ENCODE assay signal across 8 mouse cellular contexts in the genomic region with DNA sequence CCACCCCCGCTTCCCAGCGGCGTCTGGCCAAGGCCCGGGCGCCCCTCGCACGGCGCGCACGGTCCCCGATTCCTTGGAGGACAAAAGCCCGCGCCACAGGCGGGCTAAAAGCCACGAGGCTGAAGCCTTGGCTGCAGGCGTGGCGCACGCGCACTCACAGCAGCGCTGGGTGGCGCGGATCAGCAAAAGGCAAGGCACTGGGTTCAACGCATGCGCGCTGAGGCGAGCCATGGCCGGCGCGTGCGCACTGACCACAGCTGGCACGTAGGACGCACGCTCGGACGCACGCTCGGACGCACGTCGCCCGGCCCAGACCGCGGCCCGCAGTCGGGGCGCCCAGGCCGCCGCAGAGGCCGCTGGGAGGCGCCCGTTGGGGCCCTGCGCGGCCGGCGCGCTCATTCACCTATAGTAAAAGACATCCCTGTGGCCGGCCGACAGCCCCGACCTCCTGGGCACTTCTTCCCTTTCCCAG. TPM values are rescaled to one million over a fixed set of nuclear protein-coding genes. Genes with fewer than 3 reads are reported as not detected.
DNase-seq lines count a peak whose midpoint lies in the region; ATAC-seq and TF ChIP-seq lines count a peak whose summit lies in the region.

No protein-coding gene starts in this region.

- peaks cover 30% of the 10 kb centered on the region for H3K4me1 ChIP-seq in bone marrow macrophage, adult 2 months (ENCODE audit: control insufficient read depth, insufficient read depth, low read length)
- H3K4me1 ChIP-seq in embryonic fibroblast, embryonic 13.5 days (ENCODE audit: control insufficient read depth, insufficient read depth, low read length) = peaks cover 3% of the 10 kb centered on the region; the same call in 1 of the 2 replicates
- H3K4me1 ChIP-seq in heart, embryonic 11.5 days (ENCODE audit: control insufficient read depth, insufficient read depth, low read length) = peaks cover 20% of the 10 kb centered on the region
- peaks cover 26% of the 10 kb centered on the region for H3K4me1 ChIP-seq in kidney, embryonic 16.5 days (ENCODE audit: insufficient read depth, low read length)
- H3K4me1 ChIP-seq in liver, adult 2 months (ENCODE audit: control insufficient read depth, insufficient read depth, low read length) = peaks cover 11% of the 10 kb centered on the region

- ATAC-seq in heart, embryonic 11.5 days (replicated peaks; ENCODE audit: insufficient number of reproducible peaks, low FRiP score, low TSS enrichment) = peak; percentile 80
- peak; percentile 88 for ATAC-seq in kidney, embryonic 16.5 days (ENCODE audit: low FRiP score, low TSS enrichment)

- under 1% methylated on average over 53 of the region's 59 CpGs for WGBS in heart, embryonic 11.5 days (ENCODE audit: insufficient replicate concordance)
- under 1% methylated on average over 58 of the region's 59 CpGs for WGBS in kidney, embryonic 16.5 days
- under 1% methylated on average over 59 of the region's 59 CpGs for WGBS in liver, adult 2 months

- H3K27me3 ChIP-seq in heart, embryonic 11.5 days (ENCODE audit: control insufficient read depth, insufficient read depth, low read length) = no peaks in the 10 kb centered on the region
- H3K27me3 ChIP-seq in kidney, embryonic 16.5 days (ENCODE audit: insufficient read depth, low read length) = no peaks in the 10 kb centered on the region
- H3K27me3 ChIP-seq in liver, adult 2 months (ENCODE audit: control insufficient read depth, insufficient read depth, low read length) = no peaks in the 10 kb centered on the region
- H3K27me3 ChIP-seq in myocyte (ENCODE audit: control insufficient read depth, insufficient read depth, insufficient read length) = no peaks in the 10 kb centered on the region
- no peaks in the 10 kb centered on the region for H3K27me3 ChIP-seq in splenic B cell, adult 2 months (ENCODE audit: control insufficient read depth, insufficient read depth, low read length, poor library complexity, severe bottlenecking)

- H3K9ac ChIP-seq in heart, embryonic 11.5 days (ENCODE audit: low read depth, low read length) = peak overlapping the region; percentile 96
- peak overlapping the region; percentile 96 for H3K9ac ChIP-seq in kidney, embryonic 16.5 days (replicated peaks; ENCODE audit: low read length)
- H3K9ac ChIP-seq in liver, adult 2 months (ENCODE audit: low read depth, low read length) = peak overlapping the region; percentile 81

- H3K4me2 ChIP-seq in heart, embryonic 11.5 days = peak overlapping the region; percentile 82
- H3K4me2 ChIP-seq in kidney, embryonic 16.5 days (replicated peaks; ENCODE audit: low read depth, low read length) = peak overlapping the region; percentile 86
- peak overlapping the region; percentile 79 for H3K4me2 ChIP-seq in myocyte (ENCODE audit: low read depth)

- H3K79me2 ChIP-seq in liver, adult 2 months (ENCODE audit: control insufficient read depth, insufficient read depth, low read length) = peaks cover 8% of the 10 kb centered on the region
- peaks cover 43% of the 10 kb centered on the region for H3K79me2 ChIP-seq in myocyte (ENCODE audit: control insufficient read depth, insufficient read depth)

- no peak for TF ChIP-seq CTCF in bone marrow macrophage, adult 2 months (IDR thresholded peaks at IDR 0.05; ENCODE audit: low read depth, low read length)
- no peak for TF ChIP-seq CTCF in embryonic fibroblast, embryonic 13.5 days (IDR thresholded peaks at IDR 0.05; ENCODE audit: borderline replicate concordance, insufficient read depth, low read length)
- no peak for TF ChIP-seq CTCF in liver, adult 2 months (IDR thresholded peaks at IDR 0.05; ENCODE audit: low read depth, low read length)

- TF ChIP-seq POLR2A in bone marrow macrophage, adult 2 months (IDR thresholded peaks at IDR 0.05; ENCODE audit: borderline replicate concordance, low read depth, low read length) = no peak
- TF ChIP-seq POLR2A in embryonic fibroblast, embryonic 13.5 days (IDR thresholded peaks at IDR 0.05; ENCODE audit: low read depth, low read length) = peak; percentile 89
- TF ChIP-seq POLR2A in liver, adult 2 months (IDR thresholded peaks at IDR 0.05; ENCODE audit: extremely low read depth, insufficient read depth, low read length) = 0 out of 2 replicates have a peak, but pooled peaks have one; percentile 2
- peak; percentile 96 for TF ChIP-seq POLR2A in myocyte (IDR thresholded peaks at IDR 0.05; ENCODE audit: insufficient read length, low read depth)

- H3K27ac ChIP-seq in bone marrow macrophage, adult 2 months (ENCODE audit: insufficient read depth, low read depth, low read length) = peak overlapping the region; percentile 91
- H3K27ac ChIP-seq in embryonic fibroblast, embryonic 13.5 days (ENCODE audit: insufficient read depth, low read length) = peak overlapping the region; percentile 89
- peak overlapping the region; percentile 99 for H3K27ac ChIP-seq in heart, embryonic 11.5 days (ENCODE audit: low read depth, low read length)
- H3K27ac ChIP-seq in kidney, embryonic 16.5 days (ENCODE audit: low read length) = peak overlapping the region; percentile 100
- peak overlapping the region; percentile 81 for H3K27ac ChIP-seq in liver, adult 2 months (replicated peaks; ENCODE audit: insufficient read depth, low read depth, low read length)

- H3K4me3 ChIP-seq in bone marrow macrophage, adult 2 months (ENCODE audit: insufficient read depth, low read length) = peak overlapping the region; percentile 84
- H3K4me3 ChIP-seq in embryonic fibroblast, embryonic 13.5 days (ENCODE audit: insufficient read depth, low read length) = peak overlapping the region; percentile 62
- peak overlapping the region; percentile 84 for H3K4me3 ChIP-seq in heart, embryonic 11.5 days (ENCODE audit: low read depth, low read length)
- peak overlapping the region; percentile 77 for H3K4me3 ChIP-seq in kidney, embryonic 16.5 days (ENCODE audit: low read length)
- peak overlapping the region; percentile 62 for H3K4me3 ChIP-seq in liver, adult 2 months (ENCODE audit: insufficient read depth, low read depth, low read length)
- H3K4me3 ChIP-seq in myocyte = peak overlapping the region; percentile 36

- peak overlapping the region; percentile 83 for H3ac ChIP-seq in myocyte (ENCODE audit: control insufficient read depth, insufficient read length)

- no peaks in the 10 kb centered on the region for H3K9me3 ChIP-seq in heart, embryonic 11.5 days (replicated peaks; ENCODE audit: control insufficient read depth, low read length)
- no peaks in the 10 kb centered on the region; the same call in 1 of the 2 replicates for H3K9me3 ChIP-seq in kidney, embryonic 16.5 days (ENCODE audit: low read length)

- H3K36me3 ChIP-seq in heart, embryonic 11.5 days (ENCODE audit: control insufficient read depth, insufficient read depth, low read length) = peaks cover 38% of the 10 kb centered on the region
- H3K36me3 ChIP-seq in kidney, embryonic 16.5 days (ENCODE audit: insufficient read depth, low read length) = peaks cover 48% of the 10 kb centered on the region
- peaks cover 11% of the 10 kb centered on the region; the same call in 1 of the 2 replicates for H3K36me3 ChIP-seq in liver, adult 2 months (ENCODE audit: control insufficient read depth, insufficient read depth, low read length)
- H3K36me3 ChIP-seq in myocyte (ENCODE audit: control insufficient read depth, insufficient read depth) = peaks cover 21% of the 10 kb centered on the region
- H3K36me3 ChIP-seq in splenic B cell, adult 2 months (ENCODE audit: control insufficient read depth, insufficient read depth, low read length, poor library complexity, severe bottlenecking) = peaks cover 9% of the 10 kb centered on the region

- DNase-seq in A20 (ENCODE audit: low read depth, low spot score) = peak; percentile 99
- peak; percentile 89 for DNase-seq in liver, adult 2 months (ENCODE audit: extremely low read depth, low read depth, low spot score)
- peak; percentile 100 for DNase-seq in splenic B cell, adult 2 months (ENCODE audit: low read depth, low spot score)

RNA-seq across cellular contexts. Expression of a gene that starts 0.6 kb away (rescaled TPM):
- polyA plus RNA-seq in bone marrow macrophage, adult 2 months (2012; ENCODE audit: insufficient read depth, insufficient read length, missing spikeins) = 55.6 and 58.2 TPM in 2 replicates
- 83.3 and 99.1 TPM in 2 replicates for polyA plus RNA-seq in embryonic fibroblast, embryonic 13.5 days (2011; ENCODE audit: insufficient read length, low read depth, missing spikeins)
- polyA plus RNA-seq in heart, embryonic 11.5 days (2014; fragmentation: Nextera tagmentation; extraction: Ambion mirVana) = 151 and 171 TPM in 2 replicates
- 266 and 277 TPM in 2 replicates for polyA plus RNA-seq in kidney, embryonic 16.5 days (2015; fragmentation: Nextera tagmentation; extraction: Ambion mirVana)
- 21.1 and 32.8 TPM in 2 replicates for total RNA-seq in liver, adult 2 months (2014; rRNA removed)
- polyA plus RNA-seq in liver, adult 2 months (2012; rRNA removed) = 73.5 and 76.7 TPM in 2 replicates
- polyA plus RNA-seq in myocyte (2012; fragmentation: generic; extraction: Trizol) = 190 TPM

RNA-seq across cellular contexts. Expression of a gene that starts 7.9 kb away (rescaled TPM):
- 175 and 193 TPM in 2 replicates for polyA plus RNA-seq in bone marrow macrophage, adult 2 months (2012; ENCODE audit: insufficient read depth, insufficient read length, missing spikeins)
- 182 and 231 TPM in 2 replicates for polyA plus RNA-seq in embryonic fibroblast, embryonic 13.5 days (2011; ENCODE audit: insufficient read length, low read depth, missing spikeins)
- 1,161 and 1,177 TPM in 2 replicates for polyA plus RNA-seq in heart, embryonic 11.5 days (2014; fragmentation: Nextera tagmentation; extraction: Ambion mirVana)
- 840 and 906 TPM in 2 replicates for polyA plus RNA-seq in kidney, embryonic 16.5 days (2015; fragmentation: Nextera tagmentation; extraction: Ambion mirVana)
- total RNA-seq in liver, adult 2 months (2014; rRNA removed) = 1,362 and 1,401 TPM in 2 replicates
- 2,210 and 2,521 TPM in 2 replicates for polyA plus RNA-seq in liver, adult 2 months (2012; rRNA removed)
- 1,247 TPM for polyA plus RNA-seq in myocyte (2012; fragmentation: generic; extraction: Trizol)

RNA-seq across cellular contexts. Expression of a gene that starts 11.3 kb away (rescaled TPM):
- 5.8 and 8.3 TPM in 2 replicates for polyA plus RNA-seq in bone marrow macrophage, adult 2 months (2012; ENCODE audit: insufficient read depth, insufficient read length, missing spikeins)
- 39.1 and 40.4 TPM in 2 replicates for polyA plus RNA-seq in embryonic fibroblast, embryonic 13.5 days (2011; ENCODE audit: insufficient read length, low read depth, missing spikeins)
- 4.0 and 6.4 TPM in 2 replicates for polyA plus RNA-seq in heart, embryonic 11.5 days (2014; fragmentation: Nextera tagmentation; extraction: Ambion mirVana)
- polyA plus RNA-seq in kidney, embryonic 16.5 days (2015; fragmentation: Nextera tagmentation; extraction: Ambion mirVana) = 3.8 and 5.1 TPM in 2 replicates
- 1.0 and 2.6 TPM in 2 replicates for total RNA-seq in liver, adult 2 months (2014; rRNA removed)
- polyA plus RNA-seq in liver, adult 2 months (2012; rRNA removed) = 2.1 and 2.4 TPM in 2 replicates
- polyA plus RNA-seq in myocyte (2012; fragmentation: generic; extraction: Trizol) = 29.6 TPM

RNA-seq across cellular contexts. Expression of a gene that starts 34.7 kb away (rescaled TPM):
- polyA plus RNA-seq in bone marrow macrophage, adult 2 months (2012; ENCODE audit: insufficient read depth, insufficient read length, missing spikeins) = 25.5 and 27.4 TPM in 2 replicates
- polyA plus RNA-seq in embryonic fibroblast, embryonic 13.5 days (2011; ENCODE audit: insufficient read length, low read depth, missing spikeins) = 64.8 and 72.9 TPM in 2 replicates
- 66.1 and 69.8 TPM in 2 replicates for polyA plus RNA-seq in heart, embryonic 11.5 days (2014; fragmentation: Nextera tagmentation; extraction: Ambion mirVana)
- 118 and 126 TPM in 2 replicates for polyA plus RNA-seq in kidney, embryonic 16.5 days (2015; fragmentation: Nextera tagmentation; extraction: Ambion mirVana)
- total RNA-seq in liver, adult 2 months (2014; rRNA removed) = 6.4 and 9.9 TPM in 2 replicates
- polyA plus RNA-seq in liver, adult 2 months (2012; rRNA removed) = 19.6 and 20.2 TPM in 2 replicates
- polyA plus RNA-seq in myocyte (2012; fragmentation: generic; extraction: Trizol) = 67.5 TPM

RNA-seq across cellular contexts. Expression of a gene that starts 42.5 kb away (rescaled TPM):
- polyA plus RNA-seq in bone marrow macrophage, adult 2 months (2012; ENCODE audit: insufficient read depth, insufficient read length, missing spikeins) = not detected in 2 replicates
- polyA plus RNA-seq in embryonic fibroblast, embryonic 13.5 days (2011; ENCODE audit: insufficient read length, low read depth, missing spikeins) = not detected in 2 replicates
- polyA plus RNA-seq in heart, embryonic 11.5 days (2014; fragmentation: Nextera tagmentation; extraction: Ambion mirVana) = not detected in 2 replicates
- polyA plus RNA-seq in kidney, embryonic 16.5 days (2015; fragmentation: Nextera tagmentation; extraction: Ambion mirVana) = 0.97 and 1.2 TPM in 2 replicates
- total RNA-seq in liver, adult 2 months (2014; rRNA removed) = 0.60 and 1.4 TPM in 2 replicates
- polyA plus RNA-seq in liver, adult 2 months (2012; rRNA removed) = 3.5 and 6.6 TPM in 2 replicates
- polyA plus RNA-seq in myocyte (2012; fragmentation: generic; extraction: Trizol) = 0.05 TPM

Comparison
In these comparisons a context has a peak if more than half of its experiments do, and no peak if none do; other contexts are left out.
1. Peak in every context shown above with its lines: DNase-seq, ATAC-seq, H3K4me3 ChIP-seq and H3K27ac ChIP-seq.